Mouse (Mus musculus): ENCODE measurements at regions not wholly inside any gene's neighbourhood (a gene's known extent, or its start where the extent isn't known, plus 50 kb on each side); places are given as distances from the start of the nearest gene placed in this dataset.

GRCm38 (mm10) chr13:31400401-31400800 lies 155.5 kb upstream of the Foxq1 start:
- DNase-seq (ENCODE audit: low read depth, low spot score): no peak

- no peak for DNase-seq (ENCODE audit: low read depth, low spot score)
Measured at GRCm38 (mm10) chr13:31405312-31405711, 150.6 kb upstream of the Foxq1 start.

- peak; percentile 50 for DNase-seq (ENCODE audit: low read depth, low spot score)
Measured at GRCm38 (mm10) chr13:31408439-31409122, 147.4 kb upstream of the Foxq1 start.

GRCm38 (mm10) chr13:31409123-31409513 lies 146.8 kb upstream of the Foxq1 start:
- no peak for DNase-seq (ENCODE audit: low read depth, low spot score)

DNA sequence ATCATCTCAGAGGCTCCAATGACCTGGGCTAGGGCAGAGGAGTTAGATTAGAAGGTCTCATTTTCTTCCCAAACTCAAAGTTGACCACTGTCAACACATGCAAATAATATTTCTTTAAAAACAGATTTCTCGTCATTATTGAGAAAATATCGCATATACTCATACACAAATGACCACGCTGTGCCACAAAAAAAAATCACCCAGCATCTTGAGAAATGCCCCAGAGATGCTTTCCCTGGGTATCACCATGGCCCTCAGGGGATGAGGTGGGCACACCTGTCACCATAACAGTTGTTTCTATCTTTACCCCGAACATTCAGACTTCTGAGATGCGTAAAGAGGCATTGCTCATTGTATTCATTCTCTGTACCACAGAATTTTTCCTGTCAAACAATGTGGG lies 134.4 kb upstream of the Foxq1 start:
- DNase-seq (ENCODE audit: low read depth, low spot score): no peak

- DNase-seq (ENCODE audit: low read depth, low spot score): no peak
Measured at GRCm38 (mm10) chr13:31423599-31423998, 132.3 kb upstream of the Foxq1 start.

GRCm38 (mm10) chr13:31425825-31426500 lies 130.0 kb upstream of the Foxq1 start:
- no peak for DNase-seq (ENCODE audit: low read depth, low spot score)

DNA sequence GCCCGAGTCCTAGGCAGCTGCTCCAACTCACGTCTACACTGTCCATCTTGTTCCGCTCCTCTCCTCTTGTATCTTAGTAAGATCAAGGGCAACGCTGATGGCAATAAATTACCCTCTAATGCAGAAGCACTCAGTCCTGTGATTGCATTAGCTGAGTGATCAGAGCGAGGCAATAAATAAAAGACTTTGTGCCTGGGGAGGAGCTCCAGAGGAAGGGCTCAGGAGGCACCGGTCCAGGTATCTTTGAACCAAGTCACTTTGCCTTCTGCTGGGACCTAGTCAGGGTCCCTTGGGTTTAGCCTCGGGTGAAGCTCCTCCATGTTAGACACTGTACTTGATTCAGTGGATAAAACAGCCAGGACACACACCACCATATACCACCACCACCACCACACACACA lies 119.5 kb upstream of the Foxq1 start:
- no peak for DNase-seq (ENCODE audit: low read depth, low spot score)

- no peak for DNase-seq (ENCODE audit: low read depth, low spot score)
Measured at GRCm38 (mm10) chr13:31439761-31440627, 115.9 kb upstream of the Foxq1 start.

GRCm38 (mm10) chr13:31458883-31459282 lies 97.1 kb upstream of the Foxq1 start:
- DNase-seq (ENCODE audit: low read depth, low spot score): no peak

DNA sequence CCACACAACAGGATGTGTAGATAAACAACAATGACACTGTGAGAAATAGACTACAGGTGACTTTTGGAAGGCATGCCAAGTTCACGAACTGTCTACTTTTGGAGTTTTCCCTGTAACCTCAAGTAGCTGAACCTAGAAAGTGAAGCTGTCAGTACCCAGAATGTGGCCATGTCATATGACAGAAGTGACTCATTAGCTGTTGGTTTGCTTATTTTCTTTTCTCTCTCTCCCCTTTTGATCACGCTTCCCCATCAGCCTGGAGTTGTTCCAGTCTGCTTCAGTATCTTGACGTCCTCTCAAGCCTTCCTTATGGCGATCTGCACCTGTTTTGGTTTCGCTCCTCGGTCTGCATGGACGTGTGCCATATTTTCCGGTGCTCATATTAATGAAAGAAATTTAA lies 90.8 kb upstream of the Foxq1 start:
- DNase-seq (ENCODE audit: low read depth, low spot score): no peak

DNA sequence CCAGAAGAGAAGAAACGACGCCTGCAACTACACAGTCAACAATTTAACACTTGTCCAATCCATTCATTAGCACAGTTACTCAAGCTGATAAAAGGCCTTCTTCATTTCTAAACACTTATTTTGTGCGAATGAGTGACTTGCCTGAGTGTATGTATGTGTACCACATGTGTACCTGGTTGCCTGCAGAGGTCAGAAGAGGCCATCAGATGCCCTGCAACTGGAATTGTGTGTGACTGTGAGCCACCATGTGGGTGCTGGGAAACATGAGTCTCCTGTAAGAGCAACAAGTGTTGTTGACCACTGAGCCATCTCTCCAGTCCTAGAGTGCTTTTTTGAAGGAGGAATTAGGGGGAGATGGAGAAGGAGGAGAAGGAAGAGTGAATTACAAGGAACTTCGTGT lies 90.2 kb upstream of the Foxq1 start:
- no peak for DNase-seq (ENCODE audit: low read depth, low spot score)

DNA sequence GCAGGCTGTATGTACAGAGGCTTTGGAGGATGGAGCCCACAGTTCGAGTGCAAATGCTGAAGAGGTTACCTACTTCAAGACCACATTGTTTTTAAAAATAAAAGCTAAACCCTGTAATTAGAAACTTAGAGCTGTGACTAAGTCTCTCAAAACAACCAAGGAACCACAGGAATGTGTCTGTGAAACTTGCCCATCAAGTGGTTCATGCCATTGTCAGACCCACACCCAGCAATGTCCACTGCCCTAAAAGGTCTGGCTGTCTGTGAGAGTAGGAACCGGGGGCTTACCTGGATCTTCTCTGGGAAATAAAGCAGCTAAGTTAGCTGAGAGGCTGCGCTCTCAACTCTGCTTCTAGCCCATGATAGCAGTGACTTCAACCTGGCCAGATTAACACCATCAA lies 87.8 kb upstream of the Foxq1 start:
- no peak for DNase-seq (ENCODE audit: low read depth, low spot score)

DNA sequence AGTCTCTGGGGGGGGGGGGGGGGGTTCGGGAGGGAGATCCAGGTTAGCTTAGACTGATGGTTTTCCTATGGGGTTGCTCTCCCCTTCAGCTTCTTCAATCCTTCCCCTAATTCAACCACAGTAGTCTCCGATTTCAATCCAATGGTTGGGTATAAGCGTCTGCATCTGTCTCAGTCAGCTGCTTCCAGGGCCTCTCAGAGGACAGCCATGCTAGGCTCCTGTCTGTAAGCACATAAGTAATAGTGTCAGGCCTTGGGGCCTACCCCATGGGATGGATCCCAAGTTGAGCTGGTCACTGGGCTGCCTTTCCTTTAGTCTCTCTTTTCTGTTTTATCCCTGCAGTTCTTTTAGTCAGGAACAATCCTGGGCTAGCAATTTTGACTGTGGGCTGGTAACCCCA lies 87.0 kb upstream of the Foxq1 start:
- no peak for DNase-seq (ENCODE audit: low read depth, low spot score)

DNA sequence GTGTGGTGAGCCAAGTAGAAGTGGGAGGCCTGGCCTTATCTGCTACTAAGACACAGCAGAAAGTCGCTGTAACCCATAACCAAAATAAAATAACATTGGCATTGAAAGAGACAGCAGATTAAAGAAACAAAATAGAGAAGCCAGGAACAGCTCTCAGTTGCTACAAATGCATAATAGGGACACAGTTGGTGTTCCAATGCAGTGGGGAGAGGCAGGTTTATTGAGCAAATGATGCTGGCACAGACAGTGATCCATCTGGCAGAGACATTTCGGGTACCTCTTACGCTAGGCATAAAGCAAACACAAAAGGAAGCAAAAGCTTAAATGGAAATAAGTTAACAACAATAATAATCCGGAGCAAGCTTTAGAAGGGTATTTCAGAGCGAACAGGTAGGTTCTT lies 83.6 kb upstream of the Foxq1 start:
- peak; percentile 46 for DNase-seq (ENCODE audit: low read depth, low spot score)

DNA sequence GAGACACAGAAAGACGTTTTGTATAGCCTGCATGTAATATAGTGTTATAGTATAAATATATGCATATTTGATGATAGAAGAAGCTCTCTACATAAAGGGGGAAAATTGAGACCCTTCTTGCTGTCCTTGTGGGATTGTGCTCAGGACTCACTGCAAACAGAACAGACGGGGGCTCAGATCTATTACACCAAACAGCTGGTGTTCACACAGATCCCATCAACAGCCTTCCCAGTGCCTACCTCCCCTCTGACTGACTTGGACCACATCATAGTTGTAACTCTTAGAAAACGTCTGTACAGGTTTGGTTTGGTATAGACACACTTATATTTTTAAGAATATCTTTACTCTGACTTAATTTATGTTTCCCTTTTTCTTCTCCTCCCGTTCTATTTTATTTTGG lies 83.1 kb upstream of the Foxq1 start:
- no peak for DNase-seq (ENCODE audit: low read depth, low spot score)

GRCm38 (mm10) chr13:31473275-31473674 lies 82.7 kb upstream of the Foxq1 start:
- DNase-seq (ENCODE audit: low read depth, low spot score): no peak

DNA sequence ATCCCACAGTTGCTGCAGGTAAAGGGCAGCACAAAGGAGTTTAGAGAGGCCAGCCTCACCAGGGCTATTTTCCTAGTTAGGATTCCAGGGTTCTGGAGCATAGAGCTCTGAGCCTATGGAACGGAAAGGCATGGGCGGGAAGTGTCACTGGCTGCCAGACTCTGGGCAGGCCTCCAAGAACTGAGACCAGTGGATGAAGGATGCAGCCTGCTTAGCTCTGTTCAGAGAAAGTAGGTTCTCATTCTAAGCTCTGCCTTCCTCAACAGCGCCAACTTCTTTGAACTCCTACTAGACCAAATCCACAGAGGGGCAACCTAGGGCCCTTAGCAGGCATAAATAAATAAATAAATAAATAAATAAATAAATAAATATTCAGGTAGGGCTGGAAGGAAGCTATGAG lies 80.1 kb upstream of the Foxq1 start:
- DNase-seq (ENCODE audit: low read depth, low spot score): no peak

- DNase-seq (ENCODE audit: low read depth, low spot score): no peak
Measured at GRCm38 (mm10) chr13:31477171-31477867, 78.6 kb upstream of the Foxq1 start.

DNA sequence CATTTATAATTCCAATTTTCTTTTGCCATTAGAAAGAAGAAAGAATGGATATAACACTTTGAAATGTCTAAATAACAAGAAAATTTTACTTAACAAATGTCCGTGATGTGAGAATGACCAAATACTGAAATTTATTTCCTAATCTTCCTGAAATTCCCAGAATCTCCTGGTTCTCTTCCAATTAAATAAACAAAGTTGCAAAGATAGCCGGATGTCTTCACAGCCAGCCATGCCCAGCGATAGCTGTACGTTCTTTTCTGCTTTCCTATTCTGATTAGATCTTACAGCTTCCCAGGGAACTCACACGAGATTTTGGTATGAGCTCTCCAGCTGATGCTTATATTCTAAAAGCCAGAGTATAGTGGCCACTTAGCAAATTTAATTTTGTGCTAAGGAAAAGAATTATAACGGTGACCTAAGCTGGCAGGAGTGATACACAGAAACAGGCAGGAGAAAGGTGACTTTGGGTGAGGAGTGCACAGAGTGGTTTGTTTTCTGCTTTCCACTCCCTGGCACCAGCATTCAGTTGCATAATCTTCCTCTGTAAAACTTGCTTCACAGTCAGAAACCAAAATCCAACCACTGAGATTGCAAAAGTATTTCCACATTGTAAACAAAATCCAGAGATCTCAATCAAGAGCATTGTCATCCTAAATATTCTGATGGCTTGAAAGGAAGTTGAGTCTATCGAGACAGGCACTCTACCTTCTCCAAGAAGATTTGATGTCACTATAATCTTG lies 74.7 kb upstream of the Foxq1 start:
- DNase-seq (ENCODE audit: low read depth, low spot score): no peak

- DNase-seq (ENCODE audit: low read depth, low spot score): no peak
Measured at GRCm38 (mm10) chr13:31486373-31486772, 69.6 kb upstream of the Foxq1 start.

Measured in brain, embryonic 18.5 days (tissue).